Mouse (Mus musculus): Measurements from ENCODE around the gene Fnbp1l. TPM values are rescaled to one million over a fixed set of nuclear protein-coding genes. Genes with fewer than 3 reads are reported as not detected.

Gene Fnbp1l
- polyA plus RNA-seq, 1 experiment: 119 TPM

GRCm38 (mm10) chr3:122500929-122501328 is 118.6 kb downstream of the Fnbp1l start:
- peaks cover 2% of the 10 kb centered on the region for H3K4me1 ChIP-seq (ENCODE audit: control insufficient read depth, insufficient read depth, low read length)
- H3K4me3 ChIP-seq (ENCODE audit: low read depth, low read length): no peak overlapping the region
- H3K9ac ChIP-seq (ENCODE audit: low read depth, poor library complexity, severe bottlenecking): no peak overlapping the region
- H3K27ac ChIP-seq (ENCODE audit: insufficient read depth, low read length): no peak overlapping the region
- H3K27me3 ChIP-seq (ENCODE audit: control insufficient read depth, insufficient read depth, low read length, poor library complexity, severe bottlenecking): no peaks in the 10 kb centered on the region
- no peak for TF ChIP-seq EP300 (IDR thresholded peaks at IDR 0.05; ENCODE audit: insufficient read depth, low read depth, low read length)
- no peak for TF ChIP-seq CTCF (IDR thresholded peaks at IDR 0.05; ENCODE audit: low read depth, low read length)
- TF ChIP-seq POLR2A (IDR thresholded peaks at IDR 0.05; ENCODE audit: insufficient read depth, low read length): no peak
- no peaks in the 10 kb centered on the region for H3K9me3 ChIP-seq (replicated peaks; ENCODE audit: control insufficient read depth, insufficient read depth, low read length, poor library complexity, severe bottlenecking)
- no peaks in the 10 kb centered on the region for H3K36me3 ChIP-seq (ENCODE audit: control insufficient read depth, insufficient read depth, low read length, poor library complexity, severe bottlenecking)

GRCm38 (mm10) chr3:122499647-122500046 is 119.9 kb downstream of the Fnbp1l start:
- no peaks in the 10 kb centered on the region for H3K9me3 ChIP-seq (replicated peaks; ENCODE audit: control insufficient read depth, insufficient read depth, low read length, poor library complexity, severe bottlenecking)
- TF ChIP-seq POLR2A (IDR thresholded peaks at IDR 0.05; ENCODE audit: insufficient read depth, low read length) (no peak), EP300 (IDR thresholded peaks at IDR 0.05; ENCODE audit: insufficient read depth, low read depth, low read length) (no peak), CTCF (IDR thresholded peaks at IDR 0.05; ENCODE audit: low read depth, low read length) (no peak)
- H3K9ac ChIP-seq (ENCODE audit: low read depth, poor library complexity, severe bottlenecking): no peak overlapping the region
- no peaks in the 10 kb centered on the region for H3K36me3 ChIP-seq (ENCODE audit: control insufficient read depth, insufficient read depth, low read length, poor library complexity, severe bottlenecking)
- no peaks in the 10 kb centered on the region for H3K27me3 ChIP-seq (ENCODE audit: control insufficient read depth, insufficient read depth, low read length, poor library complexity, severe bottlenecking)
- no peak overlapping the region for H3K4me3 ChIP-seq (ENCODE audit: low read depth, low read length)
- H3K27ac ChIP-seq (ENCODE audit: insufficient read depth, low read length): no peak overlapping the region
- H3K4me1 ChIP-seq (ENCODE audit: control insufficient read depth, insufficient read depth, low read length): peaks cover 2% of the 10 kb centered on the region

- Histone ChIP-seq H3K27ac (ENCODE audit: insufficient read depth, low read length) (no peak overlapping the region), H3K27me3 (ENCODE audit: control insufficient read depth, insufficient read depth, low read length, poor library complexity, severe bottlenecking) (no peaks in the 10 kb centered on the region), H3K36me3 (ENCODE audit: control insufficient read depth, insufficient read depth, low read length, poor library complexity, severe bottlenecking) (no peaks in the 10 kb centered on the region), H3K4me3 (ENCODE audit: low read depth, low read length) (no peak overlapping the region), H3K9me3 (replicated peaks; ENCODE audit: control insufficient read depth, insufficient read depth, low read length, poor library complexity, severe bottlenecking) (no peaks in the 10 kb centered on the region), H3K9ac (ENCODE audit: low read depth, poor library complexity, severe bottlenecking) (no peak overlapping the region), H3K4me1 (ENCODE audit: control insufficient read depth, insufficient read depth, low read length) (peaks cover 2% of the 10 kb centered on the region)
- TF ChIP-seq EP300 (IDR thresholded peaks at IDR 0.05; ENCODE audit: insufficient read depth, low read depth, low read length) (no peak), CTCF (IDR thresholded peaks at IDR 0.05; ENCODE audit: low read depth, low read length) (no peak), POLR2A (IDR thresholded peaks at IDR 0.05; ENCODE audit: insufficient read depth, low read length) (no peak)
Observed at GRCm38 (mm10) chr3:122498528-122498927, 121.0 kb downstream of the Fnbp1l start.

- no peaks in the 10 kb centered on the region for H3K27me3 ChIP-seq (ENCODE audit: control insufficient read depth, insufficient read depth, low read length, poor library complexity, severe bottlenecking)
- H3K4me3 ChIP-seq (ENCODE audit: low read depth, low read length): no peak overlapping the region
- H3K4me1 ChIP-seq (ENCODE audit: control insufficient read depth, insufficient read depth, low read length): peaks cover 2% of the 10 kb centered on the region
- no peaks in the 10 kb centered on the region for H3K36me3 ChIP-seq (ENCODE audit: control insufficient read depth, insufficient read depth, low read length, poor library complexity, severe bottlenecking)
- no peak overlapping the region for H3K9ac ChIP-seq (ENCODE audit: low read depth, poor library complexity, severe bottlenecking)
- TF ChIP-seq POLR2A (IDR thresholded peaks at IDR 0.05; ENCODE audit: insufficient read depth, low read length) (no peak), EP300 (IDR thresholded peaks at IDR 0.05; ENCODE audit: insufficient read depth, low read depth, low read length) (no peak), CTCF (IDR thresholded peaks at IDR 0.05; ENCODE audit: low read depth, low read length) (no peak)
- H3K27ac ChIP-seq (ENCODE audit: insufficient read depth, low read length): no peak overlapping the region
- no peaks in the 10 kb centered on the region for H3K9me3 ChIP-seq (replicated peaks; ENCODE audit: control insufficient read depth, insufficient read depth, low read length, poor library complexity, severe bottlenecking)
Observed at GRCm38 (mm10) chr3:122497871-122498270, 121.6 kb downstream of the Fnbp1l start.

- H3K27ac ChIP-seq (ENCODE audit: insufficient read depth, low read length): no peak overlapping the region
- no peaks in the 10 kb centered on the region for H3K36me3 ChIP-seq (ENCODE audit: control insufficient read depth, insufficient read depth, low read length, poor library complexity, severe bottlenecking)
- H3K27me3 ChIP-seq (ENCODE audit: control insufficient read depth, insufficient read depth, low read length, poor library complexity, severe bottlenecking): no peaks in the 10 kb centered on the region
- TF ChIP-seq EP300 (IDR thresholded peaks at IDR 0.05; ENCODE audit: insufficient read depth, low read depth, low read length): no peak
- no peak for TF ChIP-seq CTCF (IDR thresholded peaks at IDR 0.05; ENCODE audit: low read depth, low read length)
- TF ChIP-seq POLR2A (IDR thresholded peaks at IDR 0.05; ENCODE audit: insufficient read depth, low read length): no peak
- no peak overlapping the region for H3K4me3 ChIP-seq (ENCODE audit: low read depth, low read length)
- H3K9ac ChIP-seq (ENCODE audit: low read depth, poor library complexity, severe bottlenecking): no peak overlapping the region
- H3K9me3 ChIP-seq (replicated peaks; ENCODE audit: control insufficient read depth, insufficient read depth, low read length, poor library complexity, severe bottlenecking): no peaks in the 10 kb centered on the region
- peaks cover 2% of the 10 kb centered on the region for H3K4me1 ChIP-seq (ENCODE audit: control insufficient read depth, insufficient read depth, low read length)
Observed at GRCm38 (mm10) chr3:122494764-122495163, 124.8 kb downstream of the Fnbp1l start.

- H3K27me3 ChIP-seq (ENCODE audit: control insufficient read depth, insufficient read depth, low read length, poor library complexity, severe bottlenecking): no peaks in the 10 kb centered on the region
- H3K9ac ChIP-seq (ENCODE audit: low read depth, poor library complexity, severe bottlenecking): no peak overlapping the region
- H3K27ac ChIP-seq (ENCODE audit: insufficient read depth, low read length): no peak overlapping the region
- no peak for TF ChIP-seq CTCF (IDR thresholded peaks at IDR 0.05; ENCODE audit: low read depth, low read length)
- TF ChIP-seq POLR2A (IDR thresholded peaks at IDR 0.05; ENCODE audit: insufficient read depth, low read length): no peak
- TF ChIP-seq EP300 (IDR thresholded peaks at IDR 0.05; ENCODE audit: insufficient read depth, low read depth, low read length): no peak
- H3K4me1 ChIP-seq (ENCODE audit: control insufficient read depth, insufficient read depth, low read length): peaks cover 1% of the 10 kb centered on the region
- no peak overlapping the region for H3K4me3 ChIP-seq (ENCODE audit: low read depth, low read length)
- no peaks in the 10 kb centered on the region for H3K9me3 ChIP-seq (replicated peaks; ENCODE audit: control insufficient read depth, insufficient read depth, low read length, poor library complexity, severe bottlenecking)
- H3K36me3 ChIP-seq (ENCODE audit: control insufficient read depth, insufficient read depth, low read length, poor library complexity, severe bottlenecking): no peaks in the 10 kb centered on the region
Observed at GRCm38 (mm10) chr3:122492872-122493615, 126.5 kb downstream of the Fnbp1l start.

Measured in ES-Bruce4 (cell line).